Comparison of ENCODE assay signal across 5 mouse cellular contexts in genomic region chr10:75994531-75995210, GRCm38 (mm10). TPM values are rescaled to one million over a fixed set of nuclear protein-coding genes. Genes with fewer than 3 reads are reported as not detected.
"Had no signal": no experiment of that assay in that cellular context is flagged by ENCODE, and none has a peak within 500 bp of the region (broad histone marks: within the 10 kb centered on the region; RNA-seq: fewer than 3 reads in every experiment).

No protein-coding gene starts in this region.

RNA-seq across cellular contexts. Expression of gene Gm5134, which starts 40.4 kb away (rescaled TPM):
- polyA plus RNA-seq: limb, embryonic 10.5 days; lung, postnatal 0 days; midbrain, postnatal 0 days; stomach, embryonic 15.5 days had no signal

RNA-seq across cellular contexts. Expression of gene Vpreb3, which starts 51.8 kb away (rescaled TPM):
- polyA plus RNA-seq: urinary bladder, adult 2 months had no signal

RNA-seq across cellular contexts. Expression of gene Gm867, which starts 54.2 kb away (rescaled TPM):
- polyA plus RNA-seq: urinary bladder, adult 2 months had no signal
